Mouse (Mus musculus) thymus, adult 18-20 months (tissue): ENCODE results near the gene Eefsec.

Experiments
- DNase-seq, 2 experiments: peaks; one replicate each; pipeline ENCODE4 v3.0.0; 2022; ENCODE audit warnings: mixed read lengths in 2 of 2

Gene Eefsec

DNA sequence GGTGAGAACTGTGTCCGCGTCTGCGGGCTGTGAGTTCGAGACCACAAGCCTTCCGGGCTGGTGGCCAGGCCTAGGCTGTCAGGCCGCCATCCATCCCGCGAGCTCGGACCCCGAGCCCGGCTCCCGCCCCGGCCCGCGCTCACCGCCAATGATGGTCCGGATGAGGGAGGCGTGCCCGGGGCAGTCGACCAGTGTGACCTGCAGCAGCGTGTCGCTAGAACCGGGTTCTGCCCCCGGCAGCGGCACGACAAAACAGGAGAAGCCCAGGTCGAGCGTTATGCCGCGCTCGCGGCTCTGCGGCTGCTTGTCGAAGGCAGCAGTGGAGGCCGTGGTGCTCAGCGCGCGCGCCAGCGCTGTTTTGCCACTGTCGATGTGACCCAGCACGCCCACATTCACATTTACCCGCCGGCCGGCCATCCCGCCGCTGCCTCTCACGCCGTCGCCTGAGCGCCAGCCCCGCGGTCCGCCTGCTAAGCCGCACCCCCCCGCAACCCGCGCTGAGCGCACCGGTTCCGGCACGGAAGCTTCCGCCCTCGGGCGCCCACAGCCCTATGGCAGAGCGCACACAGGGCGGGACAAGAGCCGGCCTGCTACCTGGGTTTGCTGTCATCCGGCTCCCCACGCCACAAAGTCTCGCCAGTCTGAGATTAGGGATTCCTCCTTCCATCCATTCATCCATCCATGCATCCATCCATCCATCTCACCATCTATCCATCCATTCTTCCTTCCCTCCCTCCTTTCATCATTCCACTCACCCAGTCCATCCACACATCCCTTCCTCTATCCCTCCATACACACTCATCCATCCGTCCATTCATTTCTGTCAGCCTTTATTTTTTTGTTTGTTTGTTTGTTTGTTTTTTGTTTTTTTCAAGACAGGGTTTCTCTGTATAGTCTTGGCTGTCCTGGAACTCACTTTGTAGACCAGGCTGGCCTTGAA is at the start of gene Eefsec:
TSS of gene Eefsec (minus strand) at position 477 of the 940 bp plus-strand sequence.
- DNase-seq: peak; percentile 69 to 72

DNA sequence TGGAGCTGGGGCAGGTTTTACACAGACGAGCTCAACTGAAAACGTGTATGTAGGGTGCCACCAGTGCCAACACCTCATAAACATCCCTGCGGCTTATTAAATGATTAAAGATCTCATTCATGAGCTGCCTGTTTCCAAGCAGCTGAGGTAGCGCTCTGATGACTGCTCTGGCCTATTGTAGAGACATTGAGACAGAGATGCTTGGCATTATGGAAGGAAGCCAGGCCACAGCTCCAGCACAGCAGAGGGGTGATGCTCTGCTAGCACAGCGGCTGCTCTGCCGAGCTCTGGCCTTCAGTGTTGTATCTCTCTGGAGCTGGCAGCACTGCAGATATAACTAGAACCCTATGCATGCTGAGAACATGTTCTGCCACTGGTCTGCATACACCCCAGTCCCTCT is 47.4 kb upstream of the Eefsec start:
- no peak for DNase-seq

DNA sequence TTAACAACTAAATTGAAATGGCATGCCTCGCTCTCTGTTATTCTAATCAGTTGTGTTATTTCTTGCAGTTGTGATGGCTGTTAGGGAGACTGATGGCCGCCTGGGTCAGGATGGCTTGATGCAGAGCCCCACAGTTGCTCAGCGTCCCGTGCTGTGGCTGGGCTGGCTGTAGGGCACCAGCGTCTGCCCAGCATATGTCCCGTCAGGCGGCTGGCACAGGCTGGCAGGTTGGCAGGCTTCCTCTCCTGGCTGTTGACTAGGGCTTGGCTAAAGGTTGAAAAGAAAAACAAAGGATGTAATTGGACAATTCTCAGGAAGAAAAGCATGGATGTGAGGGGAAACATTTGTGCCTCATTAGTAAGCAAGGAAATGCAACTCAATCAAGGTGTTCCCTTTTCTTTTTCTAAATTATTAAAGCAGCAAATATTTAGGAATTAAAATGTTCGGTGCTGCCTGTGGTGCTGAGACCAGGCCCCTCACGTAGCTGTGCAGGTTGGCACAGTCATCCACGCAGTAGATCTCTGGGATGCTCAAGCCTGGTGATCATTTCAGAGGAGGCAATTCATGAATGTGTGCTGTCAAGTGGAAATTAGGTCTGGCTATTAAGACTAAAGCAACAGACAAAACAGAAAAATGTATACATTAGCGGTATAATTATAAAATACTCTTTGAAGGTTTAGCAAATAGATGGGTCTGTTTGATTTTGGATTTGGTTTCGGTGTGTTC is 44.5 kb upstream of the Eefsec start:
- no peak for DNase-seq

DNA sequence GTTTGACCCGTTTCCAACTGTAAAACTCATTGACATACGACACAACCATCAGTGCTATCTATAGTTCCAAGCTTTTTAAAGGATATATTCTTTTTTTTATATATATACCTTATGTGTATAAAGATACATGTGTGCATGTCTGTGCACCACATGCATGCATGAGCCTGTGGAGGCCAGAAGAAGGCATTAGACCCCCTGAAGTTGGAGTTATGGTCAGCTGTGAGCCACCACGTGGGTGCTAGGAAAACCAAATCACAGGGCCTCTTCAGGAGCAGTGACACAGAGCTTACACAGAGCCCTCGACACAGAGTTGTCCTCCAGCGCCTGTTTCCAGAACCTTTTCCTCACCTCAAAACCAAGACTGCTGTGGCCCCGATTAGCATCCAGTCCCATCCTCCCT is 43.5 kb upstream of the Eefsec start:
- no peak for DNase-seq

DNA sequence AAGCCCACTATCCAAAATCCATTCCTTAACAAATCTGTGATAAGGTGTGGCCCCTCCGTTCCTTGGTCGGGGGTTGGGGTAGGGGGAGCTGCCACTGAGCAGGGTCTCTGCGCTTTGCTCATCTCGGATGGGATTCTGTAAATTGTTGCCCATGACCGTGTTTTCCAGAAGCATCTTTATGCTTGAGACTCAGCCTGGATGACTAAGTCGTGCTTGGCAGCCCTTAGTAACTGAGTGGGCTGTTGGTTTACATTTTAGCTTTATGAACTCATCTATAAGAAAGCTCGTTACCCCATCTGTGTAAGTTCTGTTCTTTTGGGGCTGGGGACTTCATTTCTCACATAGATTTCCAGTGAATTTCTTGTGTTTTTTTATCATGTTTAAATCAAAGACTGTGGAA is 42.7 kb upstream of the Eefsec start:
- DNase-seq: no peak

DNA sequence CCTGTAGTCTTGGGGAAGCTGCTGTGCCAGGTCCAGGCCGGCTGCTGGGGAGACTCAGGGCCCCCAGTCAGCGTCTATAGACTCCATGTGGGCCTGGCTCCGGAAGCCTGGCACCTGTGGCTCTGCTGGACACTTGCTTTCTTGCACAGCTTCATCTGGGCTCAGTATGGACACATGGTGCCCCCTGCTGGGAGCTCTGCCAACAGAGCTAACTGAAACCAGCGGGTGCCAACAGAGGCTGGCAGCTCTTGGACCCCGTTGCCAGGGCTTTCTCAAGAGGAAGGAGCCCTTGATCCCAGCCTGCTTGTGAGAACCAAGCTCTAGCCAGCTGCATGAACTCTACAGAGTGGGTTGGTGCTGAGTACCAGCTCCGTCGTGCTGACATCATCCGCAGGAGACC is 40.6 kb upstream of the Eefsec start:
- peak; percentile 13 to 23 for DNase-seq

DNA sequence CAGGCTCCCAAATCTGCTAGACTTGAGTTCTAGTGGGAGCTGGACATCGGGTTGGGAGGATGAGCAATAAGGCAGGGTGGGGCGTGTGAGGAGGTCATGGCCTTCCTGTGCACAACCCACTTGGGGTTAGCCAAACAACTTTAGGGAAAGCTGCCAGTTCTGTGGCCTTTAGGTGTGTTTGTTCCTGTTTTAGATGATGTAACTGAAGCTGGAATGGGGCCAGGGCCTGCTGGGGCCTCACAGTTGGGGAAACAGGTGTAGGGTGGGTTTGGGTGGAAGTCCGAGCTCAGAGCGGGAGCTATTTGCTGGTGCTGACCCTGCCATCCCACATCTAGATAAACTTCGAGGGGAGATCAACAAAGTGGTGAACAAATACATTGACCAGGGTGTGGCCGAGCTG is 39.0 kb upstream of the Eefsec start:
- no peak for DNase-seq

DNA sequence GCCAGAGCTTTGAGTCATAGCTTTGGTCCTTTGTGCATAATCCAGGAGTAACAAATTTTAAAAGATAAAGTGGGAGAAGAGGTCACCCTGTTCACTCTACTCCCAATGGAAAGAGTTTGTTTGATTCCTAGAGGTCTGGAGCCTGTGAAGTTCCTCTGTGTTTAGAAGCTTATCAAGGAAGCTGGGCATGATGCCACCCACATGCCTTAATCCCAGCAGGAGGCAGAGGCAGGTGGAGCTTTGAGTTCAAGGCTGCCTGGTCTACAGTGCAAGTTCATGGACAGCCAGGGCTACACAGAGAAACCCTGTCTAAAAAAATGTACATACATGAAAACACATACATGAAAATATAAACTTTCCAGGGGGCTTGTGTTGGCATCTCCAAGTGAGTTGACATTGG is 37.6 kb upstream of the Eefsec start:
- no peak for DNase-seq

DNA sequence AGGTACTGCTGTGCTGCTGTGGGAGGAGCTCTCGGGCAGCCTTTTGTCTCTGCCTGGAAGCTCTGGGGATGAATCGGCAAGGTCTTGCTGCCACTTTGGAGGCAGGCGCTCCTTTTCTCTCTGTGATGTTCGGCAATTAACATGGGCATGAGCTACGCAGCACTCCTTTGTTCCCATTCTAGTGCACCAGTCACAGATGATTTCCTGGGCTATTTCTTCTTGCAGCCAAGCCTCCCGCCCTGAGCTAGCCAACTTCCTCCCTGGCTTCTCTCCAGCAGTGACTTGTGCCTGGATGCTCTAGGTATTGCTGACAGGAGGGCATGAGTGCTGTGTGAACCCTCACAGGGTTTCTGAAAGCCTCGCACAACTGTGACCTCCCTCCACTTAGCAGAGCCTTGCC is 36.8 kb upstream of the Eefsec start:
- DNase-seq: no peak

DNA sequence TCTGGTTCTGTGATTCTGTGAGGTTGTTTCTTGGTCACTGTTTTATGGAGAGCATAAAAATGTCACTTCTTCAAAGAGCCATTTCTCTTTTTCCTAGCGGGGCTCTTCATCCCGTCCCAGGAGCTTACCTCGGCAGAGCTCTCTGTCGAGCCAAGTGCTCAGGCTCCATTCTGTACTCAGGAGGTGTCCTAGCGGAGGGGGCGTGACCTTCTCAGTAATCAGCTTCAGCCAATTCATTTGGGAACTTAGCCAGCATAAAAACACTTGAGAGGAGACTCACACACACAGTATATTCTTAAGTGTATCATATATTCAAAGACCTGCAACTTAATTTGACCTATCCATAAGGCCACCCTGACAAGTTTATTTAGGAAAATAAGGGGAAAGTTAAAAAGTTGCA is 34.1 kb upstream of the Eefsec start:
- no peak for DNase-seq

DNA sequence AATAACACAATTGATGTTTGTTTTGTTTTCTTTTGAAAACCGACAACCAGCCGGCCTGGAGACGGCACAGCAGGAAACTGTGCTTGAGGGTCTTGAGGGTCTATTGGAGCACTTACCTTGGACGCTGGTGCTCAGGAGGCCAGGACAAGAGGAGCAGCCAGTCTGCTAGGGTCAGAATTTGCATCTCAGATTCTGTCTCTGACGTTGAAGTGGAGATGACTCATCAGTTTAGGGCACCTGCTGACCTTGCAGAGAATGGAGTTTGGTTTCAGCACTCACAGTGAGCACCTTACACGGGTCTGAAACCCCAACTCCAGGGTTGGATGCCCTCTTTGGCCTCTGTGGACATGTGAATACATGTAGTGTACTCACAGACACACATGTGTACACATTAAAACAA is 23.5 kb upstream of the Eefsec start:
- no peak for DNase-seq

DNA sequence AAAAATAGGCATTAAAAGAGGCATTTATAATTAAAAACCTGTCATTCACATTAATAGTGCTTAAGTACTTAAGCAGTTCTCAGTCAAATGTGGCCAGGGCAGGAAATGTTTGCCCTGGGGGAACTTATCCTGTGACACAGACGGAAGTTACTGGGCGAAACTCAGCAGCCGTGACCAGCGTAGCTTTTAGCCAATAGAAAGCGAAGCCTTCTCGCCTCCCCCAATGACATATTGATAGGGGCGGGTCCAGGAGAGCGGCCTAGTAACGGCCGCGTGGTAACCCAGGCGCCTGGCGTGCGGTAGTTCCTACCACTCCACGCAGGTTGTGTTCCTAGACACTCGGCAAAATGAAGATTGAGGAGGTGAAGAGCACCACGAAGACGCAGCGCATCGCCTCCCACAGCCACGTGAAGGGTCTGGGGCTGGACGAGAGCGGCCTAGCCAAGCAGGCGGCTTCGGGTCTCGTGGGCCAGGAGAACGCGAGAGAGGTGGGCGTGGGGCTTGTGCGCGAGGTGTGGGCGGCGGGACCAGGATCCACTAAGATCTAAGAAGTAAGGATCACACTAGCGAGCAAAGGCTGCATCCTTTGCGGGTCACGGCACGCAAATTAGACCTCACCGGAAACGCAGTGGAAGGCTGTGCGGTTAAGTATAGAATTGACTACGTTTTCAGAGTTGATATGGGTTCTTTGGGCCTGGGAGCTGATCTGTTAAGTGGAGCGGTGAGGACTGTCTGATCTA is 19.0 kb upstream of the Eefsec start, which contains the start of gene Ruvbl1:
TSS of gene Ruvbl1 (plus strand) at position 229 of the 740 bp plus-strand sequence.
- peak; percentile 78 to 89 for DNase-seq

DNA sequence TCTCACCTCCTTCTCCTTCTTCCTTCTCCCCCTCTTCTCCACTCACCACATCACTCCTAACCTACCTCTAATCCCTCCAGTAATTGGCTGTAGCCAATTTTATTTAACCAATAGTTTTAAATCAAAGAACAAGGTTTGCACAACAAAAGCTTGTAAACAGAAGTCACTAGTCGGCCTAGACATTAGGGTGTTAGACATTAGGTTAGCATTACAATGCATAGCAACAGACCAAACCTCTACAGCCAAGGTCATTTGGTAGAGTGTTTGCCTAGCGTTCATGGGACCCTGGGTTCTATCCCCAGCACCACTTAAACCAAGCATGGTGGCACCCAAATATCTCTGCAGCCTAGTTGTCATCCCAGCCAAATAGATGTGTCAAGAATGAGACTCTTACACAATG is 8.2 kb upstream of the Eefsec start:
- DNase-seq: no peak

DNA sequence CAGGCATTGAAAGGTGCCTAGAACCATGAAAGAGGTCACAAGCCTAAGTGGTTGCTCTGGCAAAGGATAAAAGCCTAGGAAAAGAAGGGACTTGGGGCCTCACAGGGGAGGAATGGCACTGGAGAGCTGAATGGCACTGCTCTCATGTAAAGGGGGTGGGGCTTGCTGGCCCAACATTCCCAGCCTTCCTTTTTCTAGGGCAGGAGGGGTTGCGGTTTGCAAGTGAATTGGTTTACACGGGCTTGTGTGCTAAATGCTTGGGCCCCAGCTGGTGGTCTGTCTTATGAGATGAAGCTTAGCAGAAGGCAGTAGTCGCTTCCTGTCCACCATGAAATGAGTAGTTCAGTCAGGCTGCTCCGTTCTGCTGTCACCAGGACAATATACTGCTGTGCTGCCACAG is 1.1 kb upstream of the Eefsec start:
- no peak for DNase-seq

DNA sequence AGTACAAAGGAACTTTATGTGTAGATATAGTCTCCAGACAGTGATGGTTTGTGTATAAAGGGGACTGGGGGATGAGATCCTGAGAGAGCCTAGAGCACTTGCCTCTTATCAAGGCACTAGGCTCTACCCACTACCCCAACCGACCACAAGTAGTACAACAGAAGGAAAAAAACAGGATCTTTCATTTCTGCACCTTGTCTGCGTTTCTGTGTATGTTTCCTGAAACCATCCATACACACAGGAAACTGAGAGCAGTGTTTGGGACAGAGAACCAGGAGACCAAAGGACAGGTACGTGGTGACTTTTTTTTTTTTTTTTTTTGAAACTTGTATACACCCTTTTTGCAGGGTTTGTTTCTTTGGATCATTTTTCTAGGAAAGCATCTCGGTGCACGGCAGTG is 678 bp downstream of the Eefsec start:
- no peak for DNase-seq

DNA sequence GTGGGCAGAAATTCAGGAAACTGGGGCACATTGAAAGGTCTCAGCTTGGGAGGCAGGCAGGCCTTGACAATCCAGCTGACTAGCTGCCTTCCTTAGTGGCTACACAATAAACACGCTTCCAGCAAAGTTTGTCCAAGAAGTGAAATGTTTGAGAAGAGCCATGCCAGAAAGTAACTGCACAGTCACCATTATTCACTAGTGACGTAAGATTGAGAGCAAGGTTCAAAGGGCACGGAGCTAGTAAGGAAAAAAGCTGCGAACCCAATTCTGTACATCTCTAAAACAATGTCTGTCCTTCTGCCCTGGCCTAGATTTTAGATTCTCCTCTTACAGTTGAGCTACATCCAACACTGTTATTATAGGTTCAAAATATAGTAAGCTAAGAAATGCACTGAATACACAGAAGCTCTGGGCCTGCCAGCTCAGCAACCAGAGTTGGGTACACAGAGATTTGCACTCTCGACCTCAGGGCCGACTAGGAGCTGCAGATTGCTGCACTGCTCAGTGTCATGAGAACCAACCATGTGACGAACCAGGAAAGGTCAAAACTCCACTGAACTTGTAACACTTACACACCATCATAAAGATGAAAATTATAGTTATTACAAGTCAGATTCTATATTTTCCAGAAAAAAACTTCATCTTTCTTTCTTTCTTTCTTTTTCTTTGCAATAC is 2.1 kb downstream of the Eefsec start:
- DNase-seq: no peak

DNA sequence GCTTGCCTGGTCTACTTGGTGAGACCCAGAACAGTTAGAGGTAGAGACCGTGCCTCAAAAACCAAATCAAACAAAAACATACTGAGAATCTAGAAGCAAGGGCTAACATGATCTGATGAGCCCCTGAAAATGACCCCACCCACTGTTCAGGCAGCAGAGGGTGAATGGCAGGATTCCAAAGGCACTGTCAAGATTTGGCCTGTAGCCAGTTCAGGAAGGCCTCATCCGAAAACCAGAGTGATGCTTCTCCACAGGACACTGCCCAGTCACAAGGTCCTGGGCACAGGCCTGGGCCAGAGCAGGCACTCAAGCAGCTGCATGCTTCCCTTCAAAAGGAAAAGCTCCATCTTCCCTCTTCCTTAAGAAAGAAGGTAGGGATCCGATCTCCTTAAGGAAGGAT is 2.9 kb downstream of the Eefsec start:
- no peak for DNase-seq

DNA sequence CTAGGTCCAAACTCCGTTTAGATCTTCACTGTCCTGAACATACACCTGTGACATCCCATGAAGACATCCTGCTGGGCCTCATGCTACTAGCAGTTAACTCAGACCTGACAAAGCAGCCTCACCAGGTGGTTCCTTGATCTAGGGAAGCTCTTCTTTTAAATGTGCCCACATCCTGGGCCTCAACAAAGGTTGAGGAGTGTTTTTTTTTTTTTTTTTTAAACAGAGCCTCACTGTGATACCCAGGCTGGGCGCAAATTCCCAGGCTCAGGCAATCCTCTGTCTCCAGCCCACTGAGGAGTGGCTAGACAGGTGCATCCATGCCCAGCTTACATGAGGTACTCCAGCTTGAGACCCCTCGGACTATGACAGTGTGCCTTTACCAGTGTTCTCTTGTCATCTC is 3.8 kb downstream of the Eefsec start:
- peak; percentile 20 to 60 for DNase-seq

DNA sequence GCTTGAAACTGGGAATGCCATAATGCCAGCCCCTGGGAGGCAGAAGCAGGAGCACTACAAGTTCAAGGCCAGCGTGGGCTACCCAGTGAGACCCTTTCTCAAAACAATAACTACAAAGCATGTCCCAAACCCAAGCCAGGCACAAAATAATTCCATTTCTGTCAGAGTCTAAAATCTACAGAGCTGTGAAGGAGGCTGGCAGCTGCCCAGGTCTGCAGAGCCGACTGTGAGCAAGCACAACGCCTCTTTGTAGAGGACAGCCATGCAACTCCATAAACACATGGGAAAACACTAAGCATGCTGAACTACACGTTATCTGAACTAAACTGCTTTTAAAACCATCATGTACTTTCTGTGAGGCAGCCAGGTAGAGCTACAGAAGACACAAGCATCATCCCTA is 7.3 kb downstream of the Eefsec start:
- DNase-seq: no peak

DNA sequence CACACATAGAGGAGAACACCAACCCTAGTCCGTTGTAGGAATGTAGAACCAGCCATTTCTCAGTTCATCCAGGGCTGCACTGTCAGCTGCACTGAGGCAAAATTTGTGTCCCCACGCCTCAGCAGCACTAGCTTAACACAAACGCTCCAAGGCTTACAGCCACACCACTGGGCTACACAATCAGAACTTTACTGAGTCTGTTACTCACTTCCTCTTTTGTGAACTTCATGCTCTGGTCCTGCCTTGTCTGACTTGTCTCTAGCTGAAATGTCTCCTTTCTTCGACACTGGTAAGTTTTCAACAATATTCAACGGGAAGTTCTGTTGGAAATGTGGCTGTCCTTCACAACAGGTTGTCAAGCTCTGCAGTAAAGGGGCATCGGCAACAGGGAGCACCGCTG is 10.7 kb downstream of the Eefsec start:
- no peak for DNase-seq

DNA sequence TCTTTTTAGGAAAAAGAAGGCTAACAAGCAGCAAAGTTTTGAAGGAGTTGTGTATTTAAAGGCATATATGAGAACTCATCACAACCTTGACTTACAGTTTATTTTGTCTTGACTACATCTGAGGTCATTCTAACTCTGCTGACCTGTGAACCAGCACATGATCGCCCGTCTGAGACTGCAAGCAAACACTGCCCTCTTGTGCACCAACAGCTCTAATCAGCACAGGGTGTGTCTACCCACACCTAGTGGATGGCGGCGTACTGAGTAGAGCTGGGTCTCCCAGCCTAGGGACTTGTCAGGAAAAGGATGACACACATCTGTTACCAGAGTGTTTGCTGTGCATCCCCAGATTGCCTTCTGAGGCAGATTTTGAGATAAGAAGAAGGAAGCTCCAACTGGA is 15.1 kb downstream of the Eefsec start:
- DNase-seq: no peak

DNA sequence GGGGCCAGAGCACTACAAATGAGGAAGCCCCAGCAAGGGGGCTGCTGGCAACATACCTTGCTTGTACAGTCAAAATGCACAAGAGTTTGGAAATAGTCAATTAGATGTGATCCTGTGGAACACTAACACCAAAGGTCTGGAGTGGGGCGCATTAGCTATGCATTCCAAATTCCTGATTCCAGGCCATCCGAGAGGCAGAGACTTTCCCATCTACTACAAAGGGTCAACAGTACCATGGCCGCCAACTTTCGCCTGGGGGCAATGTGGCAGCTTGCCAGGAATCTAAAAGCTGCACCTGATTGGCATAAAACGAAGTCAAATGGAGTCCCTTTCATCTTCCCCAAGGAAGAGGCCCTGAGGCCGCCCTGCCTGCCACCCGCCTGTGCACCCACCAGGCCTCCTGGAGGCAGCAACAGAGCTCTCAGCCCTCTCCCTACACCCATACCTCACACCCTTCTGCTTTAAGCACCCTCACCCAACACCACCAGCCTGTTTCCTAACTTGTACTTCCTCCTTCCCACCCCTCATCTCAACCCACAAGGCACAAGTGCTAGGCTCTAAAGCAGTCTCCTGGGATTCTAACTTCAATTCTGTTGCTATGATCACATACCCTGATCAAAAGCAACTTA is 30.1 kb downstream of the Eefsec start:
- no peak for DNase-seq
